In the genomic region with DNA sequence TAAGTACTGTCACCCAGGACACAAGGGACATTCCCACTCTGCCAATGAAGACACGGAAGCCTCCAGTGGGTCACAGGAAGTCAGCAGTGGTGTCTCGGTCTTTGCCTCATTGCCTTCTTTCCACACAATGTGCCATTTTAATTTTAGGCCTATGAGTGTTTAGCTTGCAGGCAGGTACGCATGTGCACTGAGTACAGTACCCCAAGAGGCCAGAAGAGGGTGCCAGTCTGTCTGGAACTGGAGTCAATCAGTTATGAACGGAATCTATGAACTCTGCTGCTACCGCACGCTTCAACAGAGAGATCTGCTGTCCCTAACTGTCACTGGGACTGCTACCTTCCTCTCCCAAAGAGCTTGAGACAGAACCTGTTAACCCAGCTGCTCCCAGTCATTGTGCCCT, we compare ENCODE assay signal across 8 mouse cellular contexts. TPM values are rescaled to one million over a fixed set of nuclear protein-coding genes. Genes with fewer than 3 reads are reported as not detected.
DNase-seq lines count a peak whose midpoint lies in the region; ATAC-seq and TF ChIP-seq lines count a peak whose summit lies in the region.

No protein-coding gene starts in this region.

- WGBS in embryonic facial prominence, embryonic 10.5 days: 82% methylated on average over 6 of the region's 6 CpGs
- 85% methylated on average over 6 of the region's 6 CpGs for WGBS in midbrain, embryonic 16.5 days

- H3K4me3 ChIP-seq in testis, adult 2 months (ENCODE audit: control insufficient read depth, low read depth, low read length): no peak overlapping the region
- H3K4me3 ChIP-seq in embryonic facial prominence, embryonic 10.5 days: no peak overlapping the region
- H3K4me3 ChIP-seq in midbrain, embryonic 16.5 days (ENCODE audit: low read depth, low read length): no peak overlapping the region

- peak; percentile 28 to 59 for DNase-seq in heart, postnatal 14 days
- DNase-seq in heart, postnatal 25 days (ENCODE audit: low spot score): no peak
- no peak for DNase-seq in testis, postnatal 14 days (ENCODE audit: low spot score)
- peak; percentile 60 for DNase-seq in embryonic facial prominence, embryonic 10.5 days (ENCODE audit: low spot score)
- DNase-seq in telencephalon, adult 2 months (ENCODE audit: low read depth, low spot score): peak; percentile 24
- no peak for DNase-seq in ovary, adult 18-20 months (ENCODE audit: low spot score)

- peak; percentile 35; the same call in 1 of the 2 replicates for TF ChIP-seq CTCF in testis, adult 2 months (IDR thresholded peaks at IDR 0.05; ENCODE audit: control insufficient read depth, insufficient read depth, insufficient replicate concordance, low read depth, low read length)

- 0 out of 2 replicates have a peak, but pooled peaks cover 3% of the 10 kb centered on the region for H3K9me3 ChIP-seq in embryonic facial prominence, embryonic 10.5 days
- H3K9me3 ChIP-seq in midbrain, embryonic 16.5 days (replicated peaks; ENCODE audit: control insufficient read depth, low read length, poor library complexity, severe bottlenecking): no peaks in the 10 kb centered on the region

- intact Hi-C loops in heart, postnatal 14 days (cut with DNase I): no loop called here
- intact Hi-C loops in heart, postnatal 25 days (cut with DNase I): no loop called here

- TF ChIP-seq POLR2A in testis, adult 2 months (IDR thresholded peaks at IDR 0.05; ENCODE audit: control insufficient read depth, low read depth, low read length): no peak

- H3K27me3 ChIP-seq in testis, adult 2 months (ENCODE audit: control insufficient read depth, insufficient read depth, low read length): no peaks in the 10 kb centered on the region
- H3K27me3 ChIP-seq in embryonic facial prominence, embryonic 10.5 days (replicated peaks; ENCODE audit: low read depth, poor library complexity, severe bottlenecking): no peaks in the 10 kb centered on the region
- no peaks in the 10 kb centered on the region for H3K27me3 ChIP-seq in midbrain, embryonic 16.5 days (ENCODE audit: control insufficient read depth, insufficient read depth, low read depth, low read length)

- no peak overlapping the region for H3K4me2 ChIP-seq in midbrain, embryonic 16.5 days (ENCODE audit: low read length)

- no peak overlapping the region for H3K9ac ChIP-seq in midbrain, embryonic 16.5 days (ENCODE audit: low read depth, low read length)

- ATAC-seq in midbrain, embryonic 16.5 days: no peak

- H3K4me1 ChIP-seq in testis, adult 2 months (ENCODE audit: control insufficient read depth, insufficient read depth, low read length): peaks cover 2% of the 10 kb centered on the region; the same call in 1 of the 2 replicates
- H3K4me1 ChIP-seq in embryonic facial prominence, embryonic 10.5 days: peaks cover 10% of the 10 kb centered on the region; the same call in 1 of the 2 replicates
- H3K4me1 ChIP-seq in midbrain, embryonic 16.5 days (ENCODE audit: control insufficient read depth, insufficient read depth, low read length): peaks cover 7% of the 10 kb centered on the region

- H3K36me3 ChIP-seq in testis, adult 2 months (ENCODE audit: control insufficient read depth, insufficient read depth, low read length): no peaks in the 10 kb centered on the region; the same call in 1 of the 2 replicates
- H3K36me3 ChIP-seq in embryonic facial prominence, embryonic 10.5 days (replicated peaks): peaks cover 100% of the 10 kb centered on the region
- H3K36me3 ChIP-seq in midbrain, embryonic 16.5 days (ENCODE audit: control insufficient read depth, insufficient read depth, low read length): peaks cover 45% of the 10 kb centered on the region

- no peak overlapping the region for H3K27ac ChIP-seq in testis, adult 2 months (ENCODE audit: control insufficient read depth, insufficient read depth, low read depth, low read length)
- H3K27ac ChIP-seq in embryonic facial prominence, embryonic 10.5 days (replicated peaks): no peak overlapping the region
- H3K27ac ChIP-seq in midbrain, embryonic 16.5 days (ENCODE audit: low read length): no peak overlapping the region

RNA-seq across cellular contexts. Expression of gene Pik3cd, which starts 17.3 kb away (rescaled TPM):
- total RNA-seq in heart, postnatal 14 days (2021): 1 to 10 TPM; 4.8 to 5.5 TPM
- total RNA-seq in heart, postnatal 25 days (2021): 1 to 10 TPM; 4.0 to 4.3 TPM
- 27.7 and 28.5 TPM in 2 replicates for polyA plus RNA-seq in testis, adult 2 months (2012; rRNA removed)
- 6.1 and 6.3 TPM in 2 replicates for polyA plus RNA-seq in embryonic facial prominence, embryonic 10.5 days (2016; fragmentation: Nextera tagmentation; extraction: Ambion mirVana)
- 13.9 and 15.7 TPM in 2 replicates for polyA plus RNA-seq in midbrain, embryonic 16.5 days (2015; fragmentation: Nextera tagmentation; extraction: Ambion mirVana)

RNA-seq across cellular contexts. Expression of gene Tmem201, which starts 18.2 kb away (rescaled TPM):
- total RNA-seq in heart, postnatal 14 days (2021): 10 to 100 TPM; 82.7 to 83.9 TPM
- 10 to 100 TPM; 82.3 to 89.7 TPM for total RNA-seq in heart, postnatal 25 days (2021)
- 15.7 and 15.8 TPM in 2 replicates for polyA plus RNA-seq in testis, adult 2 months (2012; rRNA removed)
- polyA plus RNA-seq in embryonic facial prominence, embryonic 10.5 days (2016; fragmentation: Nextera tagmentation; extraction: Ambion mirVana): 46.5 and 46.7 TPM in 2 replicates
- polyA plus RNA-seq in midbrain, embryonic 16.5 days (2015; fragmentation: Nextera tagmentation; extraction: Ambion mirVana): 46.3 and 47.8 TPM in 2 replicates

RNA-seq across cellular contexts. Expression of gene Slc25a33, which starts 54.4 kb away (rescaled TPM):
- 10 to 100 TPM; 16.2 to 24.2 TPM for total RNA-seq in heart, postnatal 14 days (2021)
- total RNA-seq in heart, postnatal 25 days (2021): 10 to 100 TPM; 22.5 to 30.5 TPM
- polyA plus RNA-seq in testis, adult 2 months (2012; rRNA removed): 56.3 and 57.5 TPM in 2 replicates
- polyA plus RNA-seq in embryonic facial prominence, embryonic 10.5 days (2016; fragmentation: Nextera tagmentation; extraction: Ambion mirVana): 17.6 and 18.7 TPM in 2 replicates
- 28.8 and 29.1 TPM in 2 replicates for polyA plus RNA-seq in midbrain, embryonic 16.5 days (2015; fragmentation: Nextera tagmentation; extraction: Ambion mirVana)

Comparison
In these comparisons a context has a peak if more than half of its experiments do, and no peak if none do; other contexts are left out.
1. DNase-seq: peak in heart, postnatal 14 days (2 of 2), embryonic facial prominence, embryonic 10.5 days (single experiment) and telencephalon, adult 2 months (single experiment); none in heart, postnatal 25 days (single experiment), testis, postnatal 14 days (single experiment) and ovary, adult 18-20 months (single experiment).